Mouse (Mus musculus) forebrain, embryonic 12.5 days (tissue): ENCODE results near the gene Rps26. TPM values are rescaled to one million over a fixed set of nuclear protein-coding genes. Genes with fewer than 3 reads are reported as not detected.

Source experiments
- ATAC-seq: fragments of 200-750 bp; cut with Nextera tagmentation; 2 replicates; pipeline ENCODE4 v1.8.0; 2017; ENCODE audit warnings: moderate TSS enrichment; ENCODE audit not compliant: low FRiP score
- H3K27ac ChIP-seq: fragments of 300-500 bp; sonication (generic); 2 replicates; pipeline ENCODE4 v1.5.1; 2016; ENCODE audit warnings: mild to moderate bottlenecking
- H3K27me3 ChIP-seq: fragments of 300-500 bp; sonication (generic); 2 replicates; pipeline ENCODE4 v1.6.1; 2016; ENCODE audit warnings: mild to moderate bottlenecking
- H3K36me3 ChIP-seq: fragments of 300-500 bp; sonication (generic); replicated peaks from 2 replicates; pipeline ENCODE4 v1.6.1; 2016; ENCODE audit warnings: mild to moderate bottlenecking
- H3K4me1 ChIP-seq: fragments of 300-500 bp; sonication (generic); 2 replicates; pipeline ENCODE4 v1.6.1; 2016
- H3K4me2 ChIP-seq: fragments of 300-500 bp; sonication (generic); 2 replicates; pipeline ENCODE4 v1.6.1; 2016; ENCODE audit warnings: mild to moderate bottlenecking, moderate library complexity
- H3K4me3 ChIP-seq: fragments of 300-500 bp; sonication (generic); replicated peaks from 2 replicates; pipeline ENCODE4 v1.5.1; 2016; ENCODE audit warnings: mild to moderate bottlenecking
- H3K9ac ChIP-seq: fragments of 300-500 bp; sonication (generic); 2 replicates; pipeline ENCODE4 v1.6.1; 2016; ENCODE audit warnings: mild to moderate bottlenecking
- H3K9me3 ChIP-seq: fragments of 300-500 bp; sonication (generic); 2 replicates; pipeline ENCODE4 v1.6.1; 2016
- WGBS: fragments of 180-500 bp; shearing (Covaris S2); methylation state at CpG from one replicate; pipeline ENCODE4 v1.1.7; 2016; 5-methylcytosine and 5-hydroxymethylcytosine counted together
- polyA plus RNA-seq: library from polyadenylated mRNA; unstranded; fragments of >200 nt; fragmentation: Nextera tagmentation; extraction: Ambion mirVana; gene quantifications from 2 replicates; pipeline ENCODE4 v1.2.1, GENCODE M21; 2016

Rps26 gene
- polyA plus RNA-seq, 1 experiment from 2014 or later = 501 TPM

DNA sequence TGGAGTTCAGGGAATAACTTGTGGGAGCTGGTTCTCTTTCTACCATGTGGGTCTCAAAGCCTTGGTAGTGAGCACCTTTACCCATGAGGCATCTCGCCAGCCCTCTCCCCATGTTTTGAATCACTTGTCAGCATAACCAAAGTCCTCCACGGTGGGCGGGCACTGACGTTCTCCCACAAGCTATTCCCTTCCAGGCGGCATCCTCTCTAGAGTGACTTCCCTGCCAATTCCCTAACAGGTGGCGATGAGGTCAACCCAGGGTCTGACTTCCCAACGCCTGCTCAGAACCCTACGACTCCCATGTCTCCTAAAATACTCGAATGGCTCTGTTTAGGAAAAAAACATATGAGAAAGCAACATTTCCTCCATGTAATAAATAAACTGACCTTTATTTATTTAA is 31.3 kb upstream of the Rps26 start:
- no peaks in the 10 kb centered on the region for H3K4me1 ChIP-seq
- no peaks in the 10 kb centered on the region for H3K36me3 ChIP-seq
- no peak overlapping the region for H3K27ac ChIP-seq
- H3K4me3 ChIP-seq = no peak overlapping the region
- no peaks in the 10 kb centered on the region for H3K9me3 ChIP-seq
- no peak for ATAC-seq
- H3K9ac ChIP-seq = no peak overlapping the region
- H3K4me2 ChIP-seq = no peak overlapping the region
- 68% methylated on average over 9 of the region's 9 CpGs for WGBS
- H3K27me3 ChIP-seq = no peaks in the 10 kb centered on the region

- H3K4me3 ChIP-seq = no peak overlapping the region
- no peaks in the 10 kb centered on the region for H3K4me1 ChIP-seq
- no peak overlapping the region for H3K9ac ChIP-seq
- H3K4me2 ChIP-seq = no peak overlapping the region
- no peak overlapping the region for H3K27ac ChIP-seq
- WGBS = 91% methylated on average over 1 of the region's 1 CpGs
- H3K27me3 ChIP-seq = no peaks in the 10 kb centered on the region
- ATAC-seq = no peak
- H3K36me3 ChIP-seq = no peaks in the 10 kb centered on the region
- no peaks in the 10 kb centered on the region for H3K9me3 ChIP-seq
These were observed 30.2 kb upstream of the Rps26 start for GRCm38 (mm10) chr10:128656731-128657130.

GRCm38 (mm10) chr10:128655254-128655653 is 28.7 kb upstream of the Rps26 start:
- Histone ChIP-seq H3K4me2 (no peak overlapping the region), H3K27ac (no peak overlapping the region), H3K9me3 (no peaks in the 10 kb centered on the region), H3K36me3 (no peaks in the 10 kb centered on the region), H3K4me3 (no peak overlapping the region), H3K27me3 (no peaks in the 10 kb centered on the region), H3K4me1 (no peaks in the 10 kb centered on the region), H3K9ac (no peak overlapping the region)
- no peak for ATAC-seq
- 91% methylated on average over 3 of the region's 3 CpGs for WGBS

- no peaks in the 10 kb centered on the region for H3K27me3 ChIP-seq
- 68% methylated on average over 4 of the region's 4 CpGs for WGBS
- H3K4me3 ChIP-seq = no peak overlapping the region
- no peak for ATAC-seq
- no peaks in the 10 kb centered on the region for H3K9me3 ChIP-seq
- H3K9ac ChIP-seq = no peak overlapping the region
- H3K4me1 ChIP-seq = no peaks in the 10 kb centered on the region
- no peak overlapping the region for H3K27ac ChIP-seq
- H3K4me2 ChIP-seq = no peak overlapping the region
- H3K36me3 ChIP-seq = no peaks in the 10 kb centered on the region
These were observed 27.3 kb upstream of the Rps26 start for GRCm38 (mm10) chr10:128653866-128654265.

- H3K36me3 ChIP-seq = peaks cover under 1% of the 10 kb centered on the region; the same call in 1 of the 2 replicates
- WGBS = 26% methylated on average over 2 of the region's 13 CpGs
- H3K4me3 ChIP-seq = peak overlapping the region; percentile 57
- peak overlapping the region; percentile 89 for H3K27ac ChIP-seq
- 0 out of 2 replicates have a peak, but pooled peaks cover 3% of the 10 kb centered on the region for H3K27me3 ChIP-seq
- H3K4me2 ChIP-seq = peak overlapping the region; percentile 86
- peaks cover 33% of the 10 kb centered on the region for H3K4me1 ChIP-seq
- peak; percentile 83 for ATAC-seq
- peak overlapping the region; percentile 79 for H3K9ac ChIP-seq
- H3K9me3 ChIP-seq = no peaks in the 10 kb centered on the region
These were observed 19.9 kb upstream of the Rps26 start for GRCm38 (mm10) chr10:128646139-128647089.

- Histone ChIP-seq H3K27me3 (0 out of 2 replicates have a peak, but pooled peaks cover 3% of the 10 kb centered on the region), H3K4me2 (peak within 1 kb of the TSS; percentile 86), H3K4me3 (peak within 1 kb of the TSS; percentile 57), H3K27ac (peak within 1 kb of the TSS; percentile 89), H3K4me1 (peaks cover 33% of the 10 kb centered on the region), H3K9ac (peak within 1 kb of the TSS; percentile 79), H3K9me3 (no peaks in the 10 kb centered on the region), H3K36me3 (peaks cover 11% of the 10 kb centered on the region)
- WGBS = 2% methylated on average over 36 of the region's 36 CpGs
- peak; percentile 81 for ATAC-seq
These were observed 18.8 kb upstream of the Rps26 start, which contains the start of gene Ikzf4 for GRCm38 (mm10) chr10:128645111-128646011. Gene Ikzf4 (minus strand): TSS chr10:128645991.

DNA sequence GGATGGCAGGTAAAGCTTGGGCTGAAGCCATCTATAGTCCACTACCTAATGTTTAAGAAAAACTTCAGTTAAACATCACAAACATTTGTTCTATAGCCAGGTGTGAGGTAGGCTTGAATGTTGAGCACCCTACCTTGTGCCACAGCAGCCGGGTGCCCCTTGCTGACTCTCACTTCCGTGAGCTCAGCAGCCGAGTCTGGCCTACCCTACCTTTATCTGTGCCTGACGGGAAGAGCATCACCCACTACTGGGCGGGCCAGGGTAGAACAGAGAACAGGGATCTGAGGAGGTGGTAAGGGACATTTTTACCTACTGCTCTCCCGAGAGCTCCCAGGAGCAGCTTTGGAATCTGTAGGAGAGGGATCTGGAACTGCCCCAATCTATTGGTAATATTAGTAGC is 16.2 kb upstream of the Rps26 start:
- peaks cover 18% of the 10 kb centered on the region for H3K36me3 ChIP-seq
- ATAC-seq = no peak
- peaks cover 33% of the 10 kb centered on the region for H3K4me1 ChIP-seq

GRCm38 (mm10) chr10:128641871-128642270 is 15.3 kb upstream of the Rps26 start:
- H3K4me1 ChIP-seq = peaks cover 36% of the 10 kb centered on the region
- H3K9ac ChIP-seq = no peak overlapping the region
- WGBS = 80% methylated on average over 7 of the region's 7 CpGs
- ATAC-seq = no peak
- peaks cover 18% of the 10 kb centered on the region for H3K36me3 ChIP-seq
- H3K27me3 ChIP-seq = 0 out of 2 replicates have a peak, but pooled peaks cover 3% of the 10 kb centered on the region
- H3K9me3 ChIP-seq = no peaks in the 10 kb centered on the region
- no peak overlapping the region for H3K27ac ChIP-seq
- H3K4me2 ChIP-seq = no peak overlapping the region
- no peak overlapping the region for H3K4me3 ChIP-seq

More for the DNA sequence above, 16.2 kb upstream of the Rps26 start:
- H3K9me3 ChIP-seq = no peaks in the 10 kb centered on the region
- no peak overlapping the region for H3K27ac ChIP-seq
- no peak overlapping the region for H3K9ac ChIP-seq
- H3K4me3 ChIP-seq = no peak overlapping the region
- no peak overlapping the region for H3K4me2 ChIP-seq
- 0 out of 2 replicates have a peak, but pooled peaks cover 3% of the 10 kb centered on the region for H3K27me3 ChIP-seq
- 81% methylated on average over 6 of the region's 6 CpGs for WGBS

DNA sequence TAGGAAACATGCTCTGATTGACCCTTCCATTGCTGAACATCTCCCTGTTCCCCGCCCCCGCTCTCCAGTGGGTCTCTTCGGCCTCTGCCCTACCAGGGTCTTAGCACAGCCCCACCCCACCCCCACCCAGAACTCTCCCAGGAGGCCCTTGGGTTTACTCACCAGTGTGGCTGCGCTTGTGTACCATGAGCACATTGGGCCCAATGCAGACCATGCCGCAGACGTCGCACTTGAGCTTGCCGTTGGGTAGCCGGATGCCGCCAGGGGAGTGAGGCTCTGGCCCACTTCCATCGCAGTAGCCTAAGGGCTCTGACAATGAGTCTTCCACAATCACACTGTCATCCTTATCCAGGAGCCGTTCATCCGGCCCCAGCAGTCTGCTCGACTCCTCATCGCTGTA is 14.3 kb upstream of the Rps26 start:
- H3K27ac ChIP-seq = no peak overlapping the region
- whole genome bisulfite sequencing = 98% methylated on average over 15 of the region's 15 CpGs
- H3K36me3 ChIP-seq = peaks cover 22% of the 10 kb centered on the region
- H3K9me3 ChIP-seq = no peaks in the 10 kb centered on the region
- H3K4me3 ChIP-seq = no peak overlapping the region
- H3K4me1 ChIP-seq = peaks cover 29% of the 10 kb centered on the region
- 0 out of 2 replicates have a peak, but pooled peaks cover 3% of the 10 kb centered on the region for H3K27me3 ChIP-seq
- H3K9ac ChIP-seq = no peak overlapping the region
- no peak for ATAC-seq
- H3K4me2 ChIP-seq = no peak overlapping the region

- Histone ChIP-seq H3K4me2 (no peak overlapping the region), H3K9me3 (no peaks in the 10 kb centered on the region), H3K4me1 (peaks cover 23% of the 10 kb centered on the region), H3K9ac (no peak overlapping the region), H3K27me3 (0 out of 2 replicates have a peak, but pooled peaks cover 3% of the 10 kb centered on the region), H3K27ac (no peak overlapping the region), H3K36me3 (peaks cover 30% of the 10 kb centered on the region), H3K4me3 (no peak overlapping the region)
- ATAC-seq = no peak
- 88% methylated on average over 14 of the region's 14 CpGs for WGBS
These were observed 13.5 kb upstream of the Rps26 start for GRCm38 (mm10) chr10:128639999-128640398.

DNA sequence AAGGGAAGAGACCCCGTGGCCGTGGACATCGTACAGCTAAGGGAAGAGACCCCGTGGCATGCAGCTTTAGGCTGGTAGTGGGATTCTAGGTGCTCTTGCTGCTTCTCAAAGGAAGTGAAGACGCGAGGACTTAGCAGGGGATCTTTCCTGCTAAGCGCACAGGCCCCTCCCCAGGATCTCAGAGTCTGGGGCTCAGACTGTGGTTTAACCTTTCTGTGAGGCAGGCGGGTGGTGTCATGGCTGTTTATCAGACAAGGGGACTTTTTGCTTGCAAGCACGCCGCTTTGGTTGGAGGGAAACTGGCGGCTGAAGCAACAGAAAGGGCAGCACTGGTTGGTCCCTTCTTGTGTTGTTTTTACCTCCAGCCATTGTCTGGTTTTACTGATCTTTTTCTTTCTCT is 10.5 kb upstream of the Rps26 start:
- no peak overlapping the region for H3K9ac ChIP-seq
- peaks cover 9% of the 10 kb centered on the region; the same call in 1 of the 2 replicates for H3K4me1 ChIP-seq
- peaks cover 51% of the 10 kb centered on the region for H3K36me3 ChIP-seq
- 0 out of 2 replicates have a peak overlapping the region, but pooled peaks have one; percentile 1 for H3K4me2 ChIP-seq
- no peaks in the 10 kb centered on the region for H3K9me3 ChIP-seq
- 7% methylated on average over 11 of the region's 11 CpGs for WGBS
- H3K27ac ChIP-seq = no peak overlapping the region
- ATAC-seq = no peak
- H3K4me3 ChIP-seq = no peak overlapping the region
- no peaks in the 10 kb centered on the region for H3K27me3 ChIP-seq

DNA sequence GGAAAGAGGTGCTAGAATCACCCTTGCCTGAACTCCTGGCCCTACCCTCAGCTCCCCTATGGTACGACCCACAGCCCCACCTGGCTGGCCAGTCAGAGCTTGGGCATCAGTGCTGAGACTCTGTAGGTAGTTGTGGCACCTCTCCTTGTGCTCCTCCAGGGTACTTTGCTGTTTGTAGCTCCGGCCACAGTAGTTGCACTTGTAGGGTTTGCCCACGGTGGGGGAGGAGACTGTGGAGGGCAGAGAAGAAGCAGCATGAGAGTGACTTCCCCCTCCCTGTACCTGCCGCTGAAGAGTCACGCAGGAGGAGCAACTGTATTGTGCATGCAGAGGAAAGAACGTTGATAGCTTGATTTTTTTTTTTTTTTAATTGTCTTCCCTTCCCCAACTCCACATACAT is 10.0 kb upstream of the Rps26 start:
- peaks cover 9% of the 10 kb centered on the region; the same call in 1 of the 2 replicates for H3K4me1 ChIP-seq
- ATAC-seq = no peak
- no peaks in the 10 kb centered on the region for H3K9me3 ChIP-seq
- no peak overlapping the region for H3K4me3 ChIP-seq
- no peaks in the 10 kb centered on the region for H3K27me3 ChIP-seq
- peaks cover 51% of the 10 kb centered on the region for H3K36me3 ChIP-seq
- no peak overlapping the region for H3K4me2 ChIP-seq
- H3K27ac ChIP-seq = no peak overlapping the region
- WGBS = 48% methylated on average over 6 of the region's 6 CpGs
- no peak overlapping the region for H3K9ac ChIP-seq
